Mouse (Mus musculus) forebrain, embryonic 11.5 days (tissue): ENCODE measurements at regions not wholly inside any gene's neighbourhood (a gene's known extent, or its start where the extent isn't known, plus 50 kb on each side); places are given as distances from the start of the nearest gene placed in this dataset.

Experiments used
- ATAC-seq: fragments of 200-750 bp; cut with Nextera tagmentation; replicated peaks from 2 replicates; pipeline ENCODE4 v1.8.0; 2017; ENCODE audit warnings: moderate TSS enrichment; ENCODE audit not compliant: low FRiP score
- DNase-seq: peaks from one replicate; pipeline ENCODE4 v3.0.0-alpha.2; 2017; ENCODE audit warnings: low spot score
- H3K27ac ChIP-seq: fragments of 300-500 bp; sonication (generic); 2 replicates; pipeline ENCODE4 v1.5.1; 2014; ENCODE audit warnings: low read depth, low read length
- H3K27me3 ChIP-seq: fragments of 300-500 bp; sonication (generic); 2 replicates; pipeline ENCODE4 v1.6.1; 2014; ENCODE audit warnings: mild to moderate bottlenecking, low read length, mixed read lengths; ENCODE audit not compliant: control insufficient read depth, insufficient read depth
- H3K36me3 ChIP-seq: fragments of 300-500 bp; sonication (generic); 2 replicates; pipeline ENCODE4 v1.6.1; 2014; ENCODE audit warnings: mild to moderate bottlenecking, low read length, moderate library complexity, mixed read lengths; ENCODE audit not compliant: control insufficient read depth, insufficient read depth
- H3K4me1 ChIP-seq: fragments of 300-500 bp; sonication (generic); replicated peaks from 2 replicates; pipeline ENCODE4 v1.6.1; 2014; ENCODE audit warnings: low read length, mixed read lengths; ENCODE audit not compliant: control insufficient read depth, insufficient read depth
- H3K4me2 ChIP-seq: fragments of 300-500 bp; sonication (generic); 2 replicates; pipeline ENCODE4 v1.6.1; 2014; ENCODE audit warnings: low read depth, mild to moderate bottlenecking, low read length, moderate library complexity, mixed read lengths; ENCODE audit not compliant: severe bottlenecking
- H3K4me3 ChIP-seq: fragments of 300-500 bp; sonication (generic); 2 replicates; pipeline ENCODE4 v1.5.1; 2014; ENCODE audit warnings: low read depth, low read length
- H3K9ac ChIP-seq: fragments of 300-500 bp; sonication (generic); 2 replicates; pipeline ENCODE4 v1.6.1; 2014; ENCODE audit warnings: low read length
- H3K9me3 ChIP-seq: fragments of 300-500 bp; sonication (generic); 2 replicates; pipeline ENCODE4 v1.6.1; 2016; ENCODE audit warnings: low read length, mixed read lengths; ENCODE audit not compliant: control insufficient read depth
- WGBS: fragments of 180-500 bp; shearing (Covaris S2); extraction: QIAGEN DNeasy Blood & Tissue Kit; methylation state at CpG from one replicate; pipeline ENCODE4 v1.1.7; 2014; 5-methylcytosine and 5-hydroxymethylcytosine counted together

GRCm38 (mm10) chr1:184504663-184505062, 227.8 kb downstream of the Hlx start:
- Histone ChIP-seq H3K4me1 (no peaks in the 10 kb centered on the region), H3K9ac (no peak overlapping the region), H3K27me3 (no peaks in the 10 kb centered on the region), H3K27ac (no peak overlapping the region), H3K36me3 (no peaks in the 10 kb centered on the region), H3K4me2 (no peak overlapping the region), H3K9me3 (no peaks in the 10 kb centered on the region), H3K4me3 (no peak overlapping the region)
- no peak for DNase-seq
- 81% methylated on average over 4 of the region's 4 CpGs for WGBS
- no peak for ATAC-seq

GRCm38 (mm10) chr1:184503827-184504355, 228.5 kb downstream of the Hlx start:
- Histone ChIP-seq H3K27ac (no peak overlapping the region), H3K9me3 (no peaks in the 10 kb centered on the region), H3K4me1 (no peaks in the 10 kb centered on the region), H3K27me3 (no peaks in the 10 kb centered on the region), H3K9ac (no peak overlapping the region), H3K4me2 (no peak overlapping the region), H3K36me3 (no peaks in the 10 kb centered on the region), H3K4me3 (no peak overlapping the region)
- ATAC-seq: no peak
- 86% methylated on average over 4 of the region's 4 CpGs for WGBS
- DNase-seq: no peak

GRCm38 (mm10) chr1:184500702-184501101, 231.7 kb downstream of the Hlx start:
- Histone ChIP-seq H3K4me1 (no peaks in the 10 kb centered on the region), H3K4me3 (no peak overlapping the region), H3K9ac (no peak overlapping the region), H3K36me3 (no peaks in the 10 kb centered on the region), H3K27ac (no peak overlapping the region), H3K27me3 (no peaks in the 10 kb centered on the region), H3K4me2 (no peak overlapping the region), H3K9me3 (peaks cover 2% of the 10 kb centered on the region; the same call in 1 of the 2 replicates)
- 87% methylated on average over 5 of the region's 5 CpGs for WGBS
- no peak for DNase-seq
- no peak for ATAC-seq

- H3K9ac ChIP-seq: no peak overlapping the region
- H3K9me3 ChIP-seq: peaks cover 2% of the 10 kb centered on the region; the same call in 1 of the 2 replicates
- H3K27ac ChIP-seq: no peak overlapping the region
- H3K36me3 ChIP-seq: no peaks in the 10 kb centered on the region
- 90% methylated on average over 11 of the region's 11 CpGs for WGBS
- H3K4me2 ChIP-seq: no peak overlapping the region
- no peak for ATAC-seq
- no peak for DNase-seq
- H3K4me3 ChIP-seq: no peak overlapping the region
- H3K27me3 ChIP-seq: no peaks in the 10 kb centered on the region
- no peaks in the 10 kb centered on the region for H3K4me1 ChIP-seq
Observed at GRCm38 (mm10) chr1:184498909-184499525, 233.4 kb downstream of the Hlx start.

GRCm38 (mm10) chr1:184497007-184497406, 235.4 kb downstream of the Hlx start:
- no peak overlapping the region for H3K27ac ChIP-seq
- no peak overlapping the region for H3K9ac ChIP-seq
- no peak for DNase-seq
- 29% methylated on average over 1 of the region's 1 CpGs for WGBS
- H3K4me3 ChIP-seq: no peak overlapping the region
- H3K4me1 ChIP-seq: no peaks in the 10 kb centered on the region
- H3K9me3 ChIP-seq: peaks cover 2% of the 10 kb centered on the region; the same call in 1 of the 2 replicates
- no peak for ATAC-seq
- H3K4me2 ChIP-seq: no peak overlapping the region
- H3K27me3 ChIP-seq: no peaks in the 10 kb centered on the region
- H3K36me3 ChIP-seq: no peaks in the 10 kb centered on the region

GRCm38 (mm10) chr1:184493811-184494210, 238.6 kb downstream of the Hlx start:
- Histone ChIP-seq H3K27me3 (no peaks in the 10 kb centered on the region), H3K9me3 (peaks cover 2% of the 10 kb centered on the region; the same call in 1 of the 2 replicates), H3K36me3 (no peaks in the 10 kb centered on the region), H3K4me1 (no peaks in the 10 kb centered on the region), H3K27ac (no peak overlapping the region), H3K4me2 (no peak overlapping the region), H3K4me3 (no peak overlapping the region), H3K9ac (no peak overlapping the region)
- 90% methylated on average over 8 of the region's 8 CpGs for WGBS
- DNase-seq: no peak
- no peak for ATAC-seq

GRCm38 (mm10) chr1:184492115-184492514, 240.3 kb downstream of the Hlx start:
- no peaks in the 10 kb centered on the region for H3K9me3 ChIP-seq
- no peaks in the 10 kb centered on the region for H3K27me3 ChIP-seq
- no peak for DNase-seq
- ATAC-seq: no peak
- 92% methylated on average over 3 of the region's 3 CpGs for WGBS
- H3K4me3 ChIP-seq: no peak overlapping the region
- no peaks in the 10 kb centered on the region for H3K36me3 ChIP-seq
- H3K4me2 ChIP-seq: no peak overlapping the region
- H3K9ac ChIP-seq: no peak overlapping the region
- H3K4me1 ChIP-seq: no peaks in the 10 kb centered on the region
- no peak overlapping the region for H3K27ac ChIP-seq

GRCm38 (mm10) chr1:184491252-184491651, 241.2 kb downstream of the Hlx start:
- no peaks in the 10 kb centered on the region for H3K4me1 ChIP-seq
- no peaks in the 10 kb centered on the region for H3K9me3 ChIP-seq
- whole genome bisulfite sequencing: 87% methylated on average over 4 of the region's 4 CpGs
- no peaks in the 10 kb centered on the region for H3K27me3 ChIP-seq
- H3K9ac ChIP-seq: no peak overlapping the region
- H3K36me3 ChIP-seq: no peaks in the 10 kb centered on the region
- ATAC-seq: no peak
- DNase-seq: no peak
- no peak overlapping the region for H3K4me2 ChIP-seq
- no peak overlapping the region for H3K27ac ChIP-seq
- no peak overlapping the region for H3K4me3 ChIP-seq

GRCm38 (mm10) chr1:184487409-184487808, 245.0 kb downstream of the Hlx start:
- no peak overlapping the region for H3K4me3 ChIP-seq
- no peak for DNase-seq
- H3K4me1 ChIP-seq: no peaks in the 10 kb centered on the region
- no peaks in the 10 kb centered on the region for H3K36me3 ChIP-seq
- no peaks in the 10 kb centered on the region for H3K27me3 ChIP-seq
- no peak overlapping the region for H3K4me2 ChIP-seq
- no peak for ATAC-seq
- H3K27ac ChIP-seq: no peak overlapping the region
- H3K9ac ChIP-seq: no peak overlapping the region
- 52% methylated on average over 6 of the region's 6 CpGs for WGBS
- H3K9me3 ChIP-seq: no peaks in the 10 kb centered on the region
